Mouse (Mus musculus) spleen, embryonic (tissue): ENCODE data around the gene Zfp248.

ENCODE experiments used
- CTCF ChIA-PET: fragments of 350-600 bp; sonication (Branson Sonifier 250); formaldehyde crosslinking; loops from one replicate; lab custom pipeline; 2022; lab: Charles Lee

The Zfp248 gene

DNA sequence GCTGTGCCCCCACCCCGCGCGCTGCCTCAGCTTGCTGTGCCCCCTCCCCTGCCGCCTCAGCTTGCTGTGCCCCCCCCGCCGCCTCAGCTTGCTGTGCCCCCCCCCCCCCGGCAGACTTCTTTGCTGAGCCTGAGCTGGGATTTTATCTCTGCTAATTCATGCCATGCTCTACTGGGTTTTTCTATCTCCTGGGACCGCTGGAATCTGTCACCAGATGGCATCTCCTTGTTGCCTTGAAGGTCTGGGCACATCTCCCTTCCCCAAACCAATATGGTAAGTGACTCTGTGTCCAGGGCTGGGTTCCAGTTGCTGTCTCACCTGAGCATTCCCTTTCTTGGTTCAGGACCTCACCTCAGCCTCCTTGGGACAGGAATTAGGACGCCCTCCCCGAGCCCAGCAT is 77.7 kb downstream of the Zfp248 start:
- CTCF ChIA-PET: no interaction called here
